Mouse (Mus musculus): ENCODE data around the gene Pmvk. TPM values are rescaled to one million over a fixed set of nuclear protein-coding genes. Genes with fewer than 3 reads are reported as not detected.

Pmvk gene
- total RNA-seq, 2 experiments from 2014 or later = 14.2 to 22.4 TPM

- no peak for ATAC-seq (ENCODE audit: poor library complexity, severe bottlenecking)
These were observed 19.5 kb downstream of the Pmvk start for GRCm38 (mm10) chr3:89473838-89474237.

- ATAC-seq (ENCODE audit: poor library complexity, severe bottlenecking) = no peak
These were observed 24.7 kb downstream of the Pmvk start for GRCm38 (mm10) chr3:89479055-89479454.

GRCm38 (mm10) chr3:89481488-89481887 is 27.1 kb downstream of the Pmvk start:
- peak; percentile 64 for ATAC-seq (ENCODE audit: poor library complexity, severe bottlenecking)

GRCm38 (mm10) chr3:89482249-89482648 is 27.9 kb downstream of the Pmvk start:
- ATAC-seq (ENCODE audit: poor library complexity, severe bottlenecking) = no peak

GRCm38 (mm10) chr3:89484766-89485524 is 30.6 kb downstream of the Pmvk start:
- peak; percentile 99 for ATAC-seq (ENCODE audit: poor library complexity, severe bottlenecking)

GRCm38 (mm10) chr3:89486111-89486510 is 31.8 kb downstream of the Pmvk start:
- ATAC-seq (ENCODE audit: poor library complexity, severe bottlenecking) = no peak

- no peak for ATAC-seq (ENCODE audit: poor library complexity, severe bottlenecking)
These were observed 32.8 kb downstream of the Pmvk start for GRCm38 (mm10) chr3:89486916-89487702.

GRCm38 (mm10) chr3:89490790-89491189 is 36.4 kb downstream of the Pmvk start:
- ATAC-seq (ENCODE audit: poor library complexity, severe bottlenecking) = no peak

- ATAC-seq (ENCODE audit: poor library complexity, severe bottlenecking) = no peak
These were observed 37.2 kb downstream of the Pmvk start for GRCm38 (mm10) chr3:89491559-89491958.

GRCm38 (mm10) chr3:89492701-89493151 is 38.4 kb downstream of the Pmvk start:
- no peak for ATAC-seq (ENCODE audit: poor library complexity, severe bottlenecking)

DNA sequence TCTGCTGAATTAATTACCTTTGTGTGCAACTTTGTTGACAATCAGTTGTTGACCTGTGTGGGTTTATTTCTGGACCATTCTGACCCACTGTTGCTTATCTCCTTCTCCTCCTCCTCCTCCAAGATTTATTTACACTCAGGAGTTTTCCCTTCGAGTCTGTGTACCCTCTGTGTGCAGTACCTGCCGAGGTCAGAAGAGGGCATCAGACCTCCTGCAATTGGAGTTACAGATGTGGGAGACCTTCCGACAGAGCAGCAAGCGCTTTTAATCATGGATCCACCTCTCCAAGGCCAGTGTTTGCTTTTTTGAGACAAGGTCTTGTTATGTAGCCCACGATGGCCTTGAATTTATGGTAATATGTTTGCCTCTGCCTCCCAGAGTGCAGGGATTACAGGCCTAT is 40.3 kb downstream of the Pmvk start:
- ATAC-seq (ENCODE audit: poor library complexity, severe bottlenecking) = no peak

DNA sequence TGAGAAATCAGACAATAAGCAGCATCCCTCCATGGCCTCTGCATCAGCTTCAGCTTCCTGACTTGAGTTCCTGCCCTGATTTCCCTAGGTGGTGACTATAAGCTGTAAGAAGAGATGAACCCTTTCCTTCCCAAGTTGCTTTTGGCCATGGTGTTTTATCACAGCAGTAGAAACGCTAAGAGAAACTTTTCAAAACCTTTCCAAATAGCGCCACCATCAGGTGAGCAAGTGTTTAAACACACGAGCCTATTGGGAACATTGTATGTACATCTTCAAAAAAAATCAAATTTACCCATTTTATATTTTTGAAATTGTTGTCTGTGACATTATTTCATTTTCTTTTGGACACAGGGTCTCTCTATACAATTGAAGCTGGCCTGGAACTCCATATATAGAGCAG is 42.0 kb downstream of the Pmvk start:
- no peak for ATAC-seq (ENCODE audit: poor library complexity, severe bottlenecking)

- no peak for ATAC-seq (ENCODE audit: poor library complexity, severe bottlenecking)
These were observed 45.4 kb downstream of the Pmvk start for GRCm38 (mm10) chr3:89499696-89500095.

- no peak for ATAC-seq (ENCODE audit: poor library complexity, severe bottlenecking)
These were observed 47.1 kb downstream of the Pmvk start for GRCm38 (mm10) chr3:89501486-89501885.

- no peak for ATAC-seq (ENCODE audit: poor library complexity, severe bottlenecking)
These were observed 48.2 kb downstream of the Pmvk start for GRCm38 (mm10) chr3:89502551-89502950.

- ATAC-seq (ENCODE audit: poor library complexity, severe bottlenecking) = no peak
These were observed 53.7 kb downstream of the Pmvk start for GRCm38 (mm10) chr3:89508041-89508440.

DNA sequence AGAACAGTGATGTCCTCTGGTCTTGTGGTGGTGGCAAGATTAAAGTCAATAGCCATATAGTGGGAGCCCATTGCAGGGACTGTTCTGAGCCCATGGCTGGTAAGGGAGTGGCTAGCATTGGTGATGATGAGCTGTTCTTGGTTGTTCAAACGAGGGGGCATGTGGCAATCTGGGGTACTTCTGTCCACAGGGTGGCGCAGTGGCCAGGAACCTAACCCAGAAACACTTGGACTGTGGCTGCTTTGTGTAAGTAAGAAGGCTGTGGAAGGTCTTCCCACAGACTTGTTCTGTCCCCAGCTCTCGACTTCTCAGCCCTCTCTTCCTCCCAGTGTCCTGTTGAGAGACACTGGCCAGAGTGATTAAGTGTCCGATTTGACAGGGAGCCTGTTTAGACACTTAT is 56.6 kb downstream of the Pmvk start:
- ATAC-seq (ENCODE audit: poor library complexity, severe bottlenecking) = no peak; the same call in 1 of the 2 replicates

- no peak for ATAC-seq (ENCODE audit: poor library complexity, severe bottlenecking)
These were observed 57.1 kb downstream of the Pmvk start for GRCm38 (mm10) chr3:89511400-89511799.

GRCm38 (mm10) chr3:89512225-89512624 is 57.9 kb downstream of the Pmvk start:
- no peak for ATAC-seq (ENCODE audit: poor library complexity, severe bottlenecking)

DNA sequence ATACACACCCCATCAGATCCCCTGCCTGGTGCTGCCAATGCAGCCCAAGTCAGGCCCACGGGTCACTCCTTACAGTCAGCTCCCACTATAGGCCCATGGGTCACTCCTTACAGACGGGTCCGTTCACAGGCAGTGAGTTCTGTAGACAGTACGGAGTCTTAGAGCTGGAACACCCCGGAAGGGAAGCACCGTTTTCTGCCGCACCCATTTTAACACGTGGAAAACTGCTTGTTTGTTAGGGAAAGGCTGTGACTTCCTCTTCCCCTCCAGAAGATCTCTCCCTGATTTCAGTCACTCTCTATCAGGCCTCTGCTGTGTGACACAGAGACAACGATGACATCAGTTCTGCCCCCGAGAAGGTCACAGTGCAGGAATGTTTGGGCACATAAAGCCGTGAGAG is 61.1 kb downstream of the Pmvk start:
- no peak for ATAC-seq (ENCODE audit: poor library complexity, severe bottlenecking)

DNA sequence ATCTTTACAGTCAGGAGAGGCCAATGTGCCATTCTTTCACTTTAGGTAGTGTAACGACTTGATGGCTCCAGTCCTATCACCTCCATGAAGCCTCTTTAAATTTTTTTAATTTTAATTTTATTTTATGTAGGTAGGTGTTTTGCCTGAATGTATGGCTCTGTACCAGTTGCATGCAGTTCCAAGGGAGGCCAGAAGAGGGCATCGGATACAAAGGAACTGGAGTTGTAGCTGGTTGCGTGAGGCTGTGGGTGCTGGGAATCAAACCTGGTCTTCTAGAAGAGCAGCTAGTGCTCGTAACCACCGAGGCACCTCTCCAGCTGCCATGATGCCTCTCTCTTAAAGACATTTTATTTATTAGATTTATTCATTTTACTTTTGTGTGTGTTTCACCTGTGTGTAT is 62.0 kb downstream of the Pmvk start:
- no peak for ATAC-seq (ENCODE audit: poor library complexity, severe bottlenecking)

All from megakaryocyte, adult 5-6 weeks (primary cell).